Mouse (Mus musculus) liver, embryonic 15.5 days (tissue): ENCODE data around the gene Nhlrc2. TPM values are rescaled to one million over a fixed set of nuclear protein-coding genes. Genes with fewer than 3 reads are reported as not detected.
A peak's percentile ranks its signal among the peaks of the same experiment; 100 is the strongest.

Experiments
- ATAC-seq: fragments of 200-750 bp; cut with Nextera tagmentation; 2 replicates; pipeline ENCODE4 v1.8.0; 2017; ENCODE audit warnings: moderate number of reproducible peaks, mild to moderate bottlenecking, moderate library complexity; ENCODE audit not compliant: insufficient read depth
- H3K27ac ChIP-seq: fragments of 300-500 bp; sonication (generic); replicated peaks from 2 replicates; pipeline ENCODE4 v1.5.1; 2015; ENCODE audit warnings: mild to moderate bottlenecking, inconsistent platforms
- H3K27me3 ChIP-seq: fragments of 300-500 bp; sonication (generic); 2 replicates; pipeline ENCODE4 v1.6.1; 2015; ENCODE audit warnings: mild to moderate bottlenecking, inconsistent platforms
- H3K36me3 ChIP-seq: fragments of 300-500 bp; sonication (generic); replicated peaks from 2 replicates; pipeline ENCODE4 v1.6.1; 2015; ENCODE audit warnings: moderate library complexity, mild to moderate bottlenecking, inconsistent platforms
- H3K4me1 ChIP-seq: fragments of 300-500 bp; sonication (generic); replicated peaks from 2 replicates; pipeline ENCODE4 v1.6.1; 2015; ENCODE audit warnings: inconsistent platforms
- H3K4me2 ChIP-seq: fragments of 300-500 bp; sonication (generic); 2 replicates; pipeline ENCODE4 v1.6.1; 2015; ENCODE audit warnings: moderate library complexity, mild to moderate bottlenecking, inconsistent platforms
- H3K4me3 ChIP-seq: fragments of 300-500 bp; sonication (generic); replicated peaks from 2 replicates; pipeline ENCODE4 v1.5.1; 2015; ENCODE audit warnings: mild to moderate bottlenecking, inconsistent platforms
- H3K9ac ChIP-seq: fragments of 300-500 bp; sonication (generic); 2 replicates; pipeline ENCODE4 v1.6.1; 2015; ENCODE audit warnings: moderate library complexity, mild to moderate bottlenecking, inconsistent platforms
- H3K9me3 ChIP-seq: fragments of 300-500 bp; sonication (generic); replicated peaks from 2 replicates; pipeline ENCODE4 v1.6.1; 2016; ENCODE audit warnings: inconsistent platforms
- WGBS: fragments of 180-500 bp; shearing (Covaris S2); methylation state at CpG from one replicate; pipeline ENCODE4 v1.1.7; 2015; ENCODE audit warnings: mixed read lengths; ENCODE audit not compliant: insufficient replicate concordance; 5-methylcytosine and 5-hydroxymethylcytosine counted together
- polyA plus RNA-seq: library from polyadenylated mRNA; unstranded; fragments of >200 nt; fragmentation: Nextera tagmentation; extraction: Ambion mirVana; gene quantifications from 2 replicates; pipeline ENCODE4 v1.2.1, GENCODE M21; 2015

Gene Nhlrc2
- polyA plus RNA-seq, 1 experiment from 2014 or later: 7.3 TPM

DNA sequence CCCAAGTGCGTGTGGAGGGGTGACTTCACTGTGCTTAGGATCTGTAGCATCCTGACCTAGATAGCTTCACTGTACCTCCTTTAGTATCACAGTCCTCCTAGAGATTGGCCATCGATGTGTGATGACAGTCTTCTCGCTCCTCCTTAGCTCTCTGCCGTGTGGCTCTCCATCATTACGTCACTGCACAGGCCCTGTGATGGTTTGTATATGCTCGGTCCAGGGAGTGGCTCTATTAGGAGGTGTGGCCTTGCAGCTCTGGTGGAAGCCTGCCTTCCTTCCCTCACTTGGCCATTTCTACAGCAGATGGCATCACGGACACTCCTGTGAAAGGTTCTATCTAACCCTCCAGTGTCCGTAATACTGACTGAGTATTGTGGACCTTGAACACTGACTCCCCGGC is 12.3 kb upstream of the Nhlrc2 start:
- no peak overlapping the region for H3K9ac ChIP-seq
- H3K4me1 ChIP-seq: peaks cover 18% of the 10 kb centered on the region; the same call in 1 of the 2 replicates
- no peaks in the 10 kb centered on the region for H3K9me3 ChIP-seq
- no peak overlapping the region for H3K4me3 ChIP-seq
- no peaks in the 10 kb centered on the region for H3K27me3 ChIP-seq
- peaks cover 77% of the 10 kb centered on the region for H3K36me3 ChIP-seq
- no peak overlapping the region for H3K27ac ChIP-seq
- WGBS: 77% methylated on average over 9 of the region's 9 CpGs
- no peak; the same call in 1 of the 2 replicates for ATAC-seq
- H3K4me2 ChIP-seq: no peak overlapping the region

DNA sequence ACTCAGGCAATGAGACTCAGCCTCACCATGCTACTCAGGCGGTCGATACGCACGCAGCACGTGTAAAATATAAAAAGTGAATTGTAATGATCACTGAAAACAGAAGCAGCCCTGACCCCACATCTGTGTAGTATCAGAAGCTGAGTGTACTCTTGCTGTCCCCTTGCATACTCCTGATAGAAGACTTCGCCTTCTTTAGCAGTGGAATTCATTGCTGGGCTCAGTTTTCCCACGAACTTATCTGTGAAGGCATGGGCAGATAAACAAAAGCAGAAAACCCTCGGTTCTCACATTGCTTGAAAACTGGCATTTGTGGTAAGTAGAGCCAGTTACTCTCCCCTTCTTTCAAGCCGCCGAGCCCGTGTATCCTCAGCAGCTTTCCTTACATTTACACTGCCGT is 4.7 kb upstream of the Nhlrc2 start:
- no peaks in the 10 kb centered on the region for H3K27me3 ChIP-seq
- peak overlapping the region; percentile 46 for H3K4me2 ChIP-seq
- ATAC-seq: peak; percentile 69
- peak overlapping the region; percentile 54 for H3K27ac ChIP-seq
- no peaks in the 10 kb centered on the region for H3K9me3 ChIP-seq
- peaks cover 58% of the 10 kb centered on the region for H3K36me3 ChIP-seq
- 31% methylated on average over 12 of the region's 12 CpGs for WGBS
- H3K9ac ChIP-seq: peak overlapping the region; percentile 2; the same call in 1 of the 2 replicates
- peak overlapping the region; percentile 14 for H3K4me3 ChIP-seq
- H3K4me1 ChIP-seq: peaks cover 44% of the 10 kb centered on the region

DNA sequence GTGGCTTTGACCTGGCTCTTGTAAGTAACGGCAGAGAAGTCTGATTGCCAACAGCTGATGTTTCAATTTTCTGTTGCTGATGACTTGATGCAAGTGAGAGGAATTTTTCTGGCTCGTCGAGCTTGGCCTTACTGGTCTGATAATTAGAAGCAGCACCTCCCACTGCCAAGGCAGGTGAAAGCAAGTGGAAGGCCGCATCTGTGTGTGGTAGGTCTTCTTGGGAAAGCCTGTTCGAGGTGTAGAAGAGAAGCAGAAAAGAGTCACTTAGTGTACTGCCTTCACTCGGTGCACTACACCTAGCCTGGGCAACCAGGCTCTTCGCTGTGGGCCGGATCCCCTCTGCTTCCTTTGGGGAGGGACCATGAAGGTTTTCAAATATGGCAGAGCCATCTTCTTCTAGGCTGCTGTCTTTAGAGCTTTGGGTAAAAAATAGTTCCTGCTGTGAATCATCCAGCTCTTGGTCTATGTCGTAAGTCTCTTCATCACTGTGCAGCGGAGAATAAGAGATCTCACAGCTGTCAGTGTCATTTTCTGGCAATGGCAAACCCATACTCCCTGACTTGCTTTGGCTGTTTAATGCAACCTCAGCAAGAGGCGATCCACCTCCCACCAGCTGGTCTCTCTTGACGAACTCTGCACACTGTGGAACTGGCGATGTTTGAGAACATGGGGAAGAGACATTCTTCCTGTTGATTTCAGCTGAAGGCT is 3.2 kb upstream of the Nhlrc2 start:
- H3K4me2 ChIP-seq: peak overlapping the region; percentile 88
- peaks cover 52% of the 10 kb centered on the region for H3K4me1 ChIP-seq
- ATAC-seq: no peak
- WGBS: 84% methylated on average over 13 of the region's 13 CpGs
- H3K9ac ChIP-seq: no peak overlapping the region
- H3K9me3 ChIP-seq: no peaks in the 10 kb centered on the region
- peaks cover 47% of the 10 kb centered on the region for H3K36me3 ChIP-seq
- no peaks in the 10 kb centered on the region for H3K27me3 ChIP-seq
- H3K27ac ChIP-seq: 0 out of 2 replicates have a peak overlapping the region, but pooled peaks have one; percentile 19
- no peak overlapping the region for H3K4me3 ChIP-seq

DNA sequence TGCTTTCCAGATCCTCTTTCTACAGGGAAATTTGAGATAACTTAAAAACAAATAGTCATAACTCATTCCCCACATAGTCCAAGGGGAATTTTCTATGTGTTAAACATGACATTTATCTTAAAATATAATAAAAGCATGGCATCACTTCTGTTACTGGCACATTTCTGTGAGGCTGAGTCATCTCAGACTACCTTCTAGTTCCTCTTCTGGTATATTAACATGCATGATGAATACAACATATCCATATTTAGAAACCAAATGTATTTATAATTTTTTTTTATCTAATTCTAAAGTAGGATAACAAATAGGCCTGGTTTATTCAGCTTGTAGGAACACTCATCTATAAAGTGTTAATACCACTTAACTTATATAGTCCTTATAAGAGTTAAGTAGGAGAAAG is 2.0 kb upstream of the Nhlrc2 start:
- H3K4me3 ChIP-seq: no peak overlapping the region
- no peak overlapping the region for H3K9ac ChIP-seq
- no peak for ATAC-seq
- H3K9me3 ChIP-seq: no peaks in the 10 kb centered on the region
- H3K4me1 ChIP-seq: peaks cover 60% of the 10 kb centered on the region
- no peak overlapping the region for H3K27ac ChIP-seq
- peak overlapping the region; percentile 88 for H3K4me2 ChIP-seq
- no peaks in the 10 kb centered on the region for H3K27me3 ChIP-seq
- peaks cover 38% of the 10 kb centered on the region for H3K36me3 ChIP-seq

DNA sequence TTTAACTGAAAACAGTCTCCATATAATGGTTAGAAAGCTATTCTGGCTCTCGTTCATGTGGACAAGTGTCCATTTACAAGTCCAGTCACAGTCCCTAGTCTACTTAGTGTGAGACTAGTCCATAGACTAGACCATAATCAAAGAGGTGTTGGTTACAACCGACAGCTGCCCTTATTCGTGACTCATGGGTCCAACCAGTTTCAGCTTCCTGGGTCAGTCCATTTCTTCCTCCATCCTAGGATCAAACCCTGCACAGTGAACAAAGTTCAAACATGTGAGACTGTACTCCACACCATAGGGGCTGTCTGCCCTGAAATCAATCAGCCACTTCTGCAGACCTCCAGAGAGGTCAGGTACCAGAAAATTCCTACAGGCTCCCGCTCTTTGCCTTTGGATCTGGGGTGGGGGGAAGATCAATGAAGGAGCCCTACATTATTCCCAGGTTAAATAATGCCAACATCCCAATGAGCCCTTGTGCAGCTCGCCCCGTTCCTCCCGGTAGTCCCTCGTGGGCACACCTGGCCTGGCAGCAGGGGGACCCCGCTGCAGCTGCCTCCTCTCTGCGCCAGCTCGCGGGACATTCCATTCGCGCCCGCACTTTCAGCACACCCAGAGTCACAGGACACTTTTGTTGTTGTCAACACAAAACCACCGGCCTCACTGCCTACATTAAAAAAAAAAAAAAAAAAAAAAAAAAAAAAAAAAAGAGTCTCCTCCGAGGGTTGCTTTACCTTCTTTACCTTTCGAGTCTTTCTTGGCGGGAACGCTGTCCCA is 418 bp upstream of the Nhlrc2 start, which contains the start of gene Dclre1a:
Gene Dclre1a (minus strand): TSS at position 767 of the 774 bp plus-strand sequence.
- Histone ChIP-seq H3K4me2 (peak within 1 kb of the TSS; percentile 88), H3K27me3 (no peaks in the 10 kb centered on the region), H3K9ac (peak within 1 kb of the TSS; percentile 93), H3K4me3 (peak within 1 kb of the TSS; percentile 86), H3K4me1 (peaks cover 57% of the 10 kb centered on the region), H3K9me3 (no peaks in the 10 kb centered on the region), H3K36me3 (peaks cover 35% of the 10 kb centered on the region), H3K27ac (peak within 1 kb of the TSS; percentile 92)
- 5% methylated on average over 20 of the region's 20 CpGs for WGBS
- ATAC-seq: peak; percentile 36

DNA sequence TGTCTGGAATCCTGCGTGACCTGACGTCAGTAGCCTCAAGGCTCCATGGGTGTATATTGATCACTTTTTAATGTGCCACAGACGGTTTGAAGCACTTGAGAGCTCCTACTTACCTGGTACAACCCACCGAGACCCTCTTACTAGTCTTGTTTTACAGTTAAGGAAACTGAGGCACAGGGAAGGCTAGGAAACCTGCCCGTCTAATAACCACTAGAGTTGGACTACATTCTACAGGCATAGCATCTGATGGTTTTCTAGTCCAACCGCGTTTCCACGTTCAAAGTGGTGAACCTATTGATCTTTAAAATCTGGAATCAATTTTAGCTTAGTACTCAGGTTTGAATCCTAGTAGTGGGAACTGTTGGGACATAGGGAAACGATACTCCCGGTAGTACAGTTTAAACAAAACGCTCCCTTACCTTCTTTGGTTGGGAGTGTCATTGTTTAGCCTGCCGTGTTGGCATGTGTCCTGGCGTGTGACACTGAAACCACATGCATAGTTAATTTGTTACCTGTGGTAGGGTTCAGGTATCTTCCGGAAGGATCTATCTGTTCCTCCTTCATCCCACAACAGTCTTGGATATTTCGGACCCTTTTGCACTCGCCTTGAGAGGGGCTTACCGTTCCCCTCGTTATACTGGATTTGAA is 1.1 kb downstream of the Nhlrc2 start:
- peak; percentile 1; the same call in 1 of the 2 replicates for ATAC-seq
- Histone ChIP-seq H3K9me3 (no peaks in the 10 kb centered on the region), H3K9ac (peak overlapping the region; percentile 93), H3K4me3 (peak overlapping the region; percentile 86), H3K4me1 (peaks cover 45% of the 10 kb centered on the region), H3K27me3 (no peaks in the 10 kb centered on the region), H3K27ac (peak overlapping the region; percentile 92), H3K4me2 (peak overlapping the region; percentile 88), H3K36me3 (peaks cover 38% of the 10 kb centered on the region)
- 26% methylated on average over 18 of the region's 18 CpGs for WGBS

DNA sequence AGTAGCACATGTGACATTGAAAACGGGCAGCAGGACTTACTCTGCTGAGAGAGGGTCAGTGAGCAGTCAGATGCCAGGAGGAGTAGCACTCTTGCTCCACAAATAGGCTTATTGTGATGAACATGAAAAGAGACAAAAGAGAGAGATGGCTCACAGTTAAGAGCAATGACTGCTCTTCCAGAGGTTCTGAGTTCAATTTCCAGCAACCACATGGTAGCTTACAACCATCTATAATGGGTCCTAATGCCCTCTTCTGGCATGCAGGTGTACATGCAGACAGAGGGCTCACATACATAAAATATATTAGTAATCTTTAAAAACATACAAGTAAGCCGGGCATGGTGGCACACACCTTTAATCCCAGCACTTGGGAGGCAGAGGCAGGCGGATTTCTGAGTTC is 5.1 kb downstream of the Nhlrc2 start:
- ATAC-seq: no peak
- Histone ChIP-seq H3K4me2 (no peak overlapping the region), H3K27me3 (no peaks in the 10 kb centered on the region), H3K9me3 (no peaks in the 10 kb centered on the region), H3K4me1 (peaks cover 20% of the 10 kb centered on the region), H3K9ac (no peak overlapping the region), H3K36me3 (peaks cover 47% of the 10 kb centered on the region), H3K4me3 (no peak overlapping the region), H3K27ac (no peak overlapping the region)
- 82% methylated on average over 3 of the region's 3 CpGs for WGBS

DNA sequence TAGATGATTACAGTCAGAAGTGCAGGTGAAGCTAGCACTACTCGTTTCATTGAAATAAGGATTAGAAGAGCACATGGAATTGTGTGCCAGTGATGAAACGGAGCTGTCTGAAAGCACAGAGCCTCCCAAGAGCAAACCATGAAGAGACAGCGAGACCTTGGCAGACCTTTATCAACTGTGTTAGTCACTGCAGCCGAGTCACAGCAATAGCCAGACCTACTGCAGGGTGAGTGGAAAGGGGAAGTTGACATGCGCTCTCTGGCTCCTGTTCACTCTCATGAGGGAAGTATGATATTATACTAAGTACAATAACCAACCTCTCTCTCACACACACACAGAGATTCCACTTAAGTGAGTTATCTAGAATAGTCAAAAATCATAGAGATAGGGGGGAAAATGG is 7.9 kb downstream of the Nhlrc2 start:
- no peak overlapping the region for H3K4me2 ChIP-seq
- peaks cover 63% of the 10 kb centered on the region for H3K36me3 ChIP-seq
- WGBS: 39% methylated on average over 5 of the region's 5 CpGs
- H3K4me1 ChIP-seq: peaks cover 9% of the 10 kb centered on the region
- H3K9me3 ChIP-seq: no peaks in the 10 kb centered on the region
- no peak overlapping the region for H3K27ac ChIP-seq
- no peak for ATAC-seq
- H3K27me3 ChIP-seq: no peaks in the 10 kb centered on the region
- no peak overlapping the region for H3K9ac ChIP-seq
- no peak overlapping the region for H3K4me3 ChIP-seq

DNA sequence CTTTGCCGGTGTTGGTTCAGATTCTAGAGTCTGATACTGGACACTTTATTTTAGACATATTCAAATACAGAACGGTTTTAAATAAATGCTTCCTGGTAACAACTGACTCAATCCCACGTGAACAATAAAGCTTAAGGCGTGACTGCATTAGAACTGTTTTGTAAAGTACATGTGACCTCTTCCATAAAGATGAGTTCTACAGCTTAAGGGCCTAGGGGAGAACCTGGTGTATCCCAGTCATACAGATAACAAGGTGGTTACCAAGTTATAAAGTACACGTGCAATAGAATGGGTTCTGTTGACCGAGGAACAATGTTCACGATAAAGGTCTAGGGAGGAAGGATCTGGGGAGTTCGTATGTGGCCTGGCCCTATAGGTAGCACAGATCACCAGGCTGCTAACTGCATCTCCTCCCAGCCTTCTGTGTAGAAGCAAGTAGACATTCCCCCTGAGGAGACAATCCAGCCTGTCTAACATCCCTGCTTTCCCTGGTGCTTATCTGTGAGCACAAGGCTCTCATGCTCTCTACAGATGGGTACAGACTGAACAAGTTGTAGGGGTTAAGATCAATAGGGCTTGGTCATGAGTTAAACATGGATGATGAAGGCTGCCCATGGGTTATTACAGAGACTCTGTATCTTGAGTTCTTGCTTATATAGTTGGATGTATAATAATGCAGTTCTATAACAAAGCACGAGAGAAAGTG is 14.5 kb downstream of the Nhlrc2 start:
- 0 out of 2 replicates have a peak overlapping the region, but pooled peaks have one; percentile 8 for H3K27ac ChIP-seq
- WGBS: 72% methylated on average over 9 of the region's 9 CpGs
- H3K4me3 ChIP-seq: no peak overlapping the region
- no peaks in the 10 kb centered on the region for H3K27me3 ChIP-seq
- H3K9me3 ChIP-seq: no peaks in the 10 kb centered on the region
- H3K36me3 ChIP-seq: peaks cover 32% of the 10 kb centered on the region
- H3K9ac ChIP-seq: no peak overlapping the region
- peak; percentile 56; the same call in 1 of the 2 replicates for ATAC-seq
- no peak overlapping the region for H3K4me2 ChIP-seq
- H3K4me1 ChIP-seq: peaks cover 46% of the 10 kb centered on the region

DNA sequence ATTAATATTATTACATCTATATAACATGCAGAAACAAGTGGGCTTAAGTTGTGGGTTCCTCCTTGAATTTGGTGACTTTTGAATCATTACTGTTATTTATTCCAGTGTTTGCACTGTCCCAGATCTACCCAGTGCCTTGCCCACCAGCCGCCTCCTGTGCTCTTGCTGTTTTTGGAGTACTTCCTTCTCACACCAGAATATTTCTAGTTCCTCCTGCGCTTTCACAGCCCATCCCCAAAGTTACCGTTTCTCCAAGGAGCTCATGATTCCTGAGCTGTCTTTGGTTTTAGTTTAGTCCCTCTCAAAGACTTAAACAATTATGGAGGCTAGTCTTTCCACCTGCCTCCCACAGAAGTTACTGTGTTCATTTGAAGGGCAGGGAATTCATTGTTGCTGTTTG is 15.4 kb downstream of the Nhlrc2 start:
- Histone ChIP-seq H3K36me3 (peaks cover 24% of the 10 kb centered on the region), H3K4me2 (no peak overlapping the region), H3K27ac (no peak overlapping the region), H3K4me3 (no peak overlapping the region), H3K4me1 (peaks cover 42% of the 10 kb centered on the region), H3K27me3 (no peaks in the 10 kb centered on the region), H3K9ac (no peak overlapping the region), H3K9me3 (no peaks in the 10 kb centered on the region)
- ATAC-seq: no peak
- 65% methylated on average over 3 of the region's 3 CpGs for WGBS
